Mouse (Mus musculus): Measurements from ENCODE around the gene Gm20518.

GRCm38 (mm10) chr16:17876096-17876495 lies 15.4 kb downstream of the Gm20518 start:
- TF ChIP-seq CTCF (IDR thresholded peaks at IDR 0.05 in 2 of 3, conservative IDR thresholded peaks at IDR 0.05 in 1 of 3; ENCODE audit: control insufficient read depth in 1 of 3, insufficient read depth in 1 of 3, low read depth in 2 of 3, low read length in 3 of 3, poor library complexity in 1 of 3, severe bottlenecking in 1 of 3) (no peak), CHD2 (IDR thresholded peaks at IDR 0.05; ENCODE audit: low read length) (no peak), MAZ (IDR thresholded peaks at IDR 0.05; ENCODE audit: low read depth, low read length) (no peak), POLR2AphosphoS2 (IDR thresholded peaks at IDR 0.05; ENCODE audit: low read length) (no peak), SMC3 (IDR thresholded peaks at IDR 0.05; ENCODE audit: low read depth, low read length) (no peak), NRF1 (IDR thresholded peaks at IDR 0.05; ENCODE audit: insufficient read depth, low read depth, low read length, poor library complexity, severe bottlenecking) (no peak), GATA1 (IDR thresholded peaks at IDR 0.05; ENCODE audit: low read depth, low read length) (no peak)

All from MEL (cell line).